Mouse (Mus musculus): Measurements from ENCODE around the gene Suv39h2. TPM values are rescaled to one million over a fixed set of nuclear protein-coding genes. Genes with fewer than 3 reads are reported as not detected.

Suv39h2 gene
- polyA plus RNA-seq, 1 experiment from 2014 or later: 21.4 TPM

GRCm38 (mm10) chr2:3437956-3438355, 36.9 kb downstream of the Suv39h2 start:
- no peaks in the 10 kb centered on the region for H3K4me1 ChIP-seq (ENCODE audit: control insufficient read depth, insufficient read depth, low read length)
- no peak overlapping the region for H3K4me3 ChIP-seq (ENCODE audit: low read depth, low read length)
- H3K9ac ChIP-seq (ENCODE audit: low read length): no peak overlapping the region
- H3K27me3 ChIP-seq (replicated peaks; ENCODE audit: control insufficient read depth, insufficient read depth, low read length): no peaks in the 10 kb centered on the region
- H3K27ac ChIP-seq (ENCODE audit: low read depth, low read length): no peak overlapping the region
- peaks cover 21% of the 10 kb centered on the region for H3K36me3 ChIP-seq (ENCODE audit: control insufficient read depth, insufficient read depth, low read length)
- 35% methylated on average over 7 of the region's 7 CpGs for WGBS
- no peaks in the 10 kb centered on the region for H3K9me3 ChIP-seq (replicated peaks; ENCODE audit: control insufficient read depth, low read length)
- DNase-seq (ENCODE audit: low spot score) (no peak), ATAC-seq (no peak)
- no peak overlapping the region for H3K4me2 ChIP-seq (ENCODE audit: low read length)

- Histone ChIP-seq H3K4me3 (ENCODE audit: low read depth, low read length) (no peak overlapping the region), H3K9me3 (replicated peaks; ENCODE audit: control insufficient read depth, low read length) (no peaks in the 10 kb centered on the region), H3K27ac (ENCODE audit: low read depth, low read length) (no peak overlapping the region), H3K4me2 (ENCODE audit: low read length) (no peak overlapping the region), H3K27me3 (replicated peaks; ENCODE audit: control insufficient read depth, insufficient read depth, low read length) (no peaks in the 10 kb centered on the region), H3K9ac (ENCODE audit: low read length) (no peak overlapping the region), H3K36me3 (ENCODE audit: control insufficient read depth, insufficient read depth, low read length) (peaks cover 9% of the 10 kb centered on the region), H3K4me1 (ENCODE audit: control insufficient read depth, insufficient read depth, low read length) (no peaks in the 10 kb centered on the region)
- no peak for ATAC-seq
- WGBS: 87% methylated on average over 6 of the region's 6 CpGs
- DNase-seq (ENCODE audit: low spot score): no peak
These were observed 39.3 kb downstream of the Suv39h2 start for GRCm38 (mm10) chr2:3435369-3436061.

GRCm38 (mm10) chr2:3430956-3431355, 43.9 kb downstream of the Suv39h2 start:
- DNase-seq (ENCODE audit: low spot score): no peak
- Histone ChIP-seq H3K4me2 (ENCODE audit: low read length) (no peak overlapping the region), H3K4me3 (ENCODE audit: low read depth, low read length) (no peak overlapping the region), H3K27ac (ENCODE audit: low read depth, low read length) (no peak overlapping the region), H3K9me3 (replicated peaks; ENCODE audit: control insufficient read depth, low read length) (no peaks in the 10 kb centered on the region), H3K36me3 (ENCODE audit: control insufficient read depth, insufficient read depth, low read length) (peaks cover 3% of the 10 kb centered on the region; the same call in 1 of the 2 replicates), H3K4me1 (ENCODE audit: control insufficient read depth, insufficient read depth, low read length) (no peaks in the 10 kb centered on the region), H3K9ac (ENCODE audit: low read length) (no peak overlapping the region), H3K27me3 (replicated peaks; ENCODE audit: control insufficient read depth, insufficient read depth, low read length) (no peaks in the 10 kb centered on the region)
- 93% methylated on average over 9 of the region's 9 CpGs for WGBS
- ATAC-seq: no peak

GRCm38 (mm10) chr2:3424579-3424910, 50.3 kb downstream of the Suv39h2 start:
- DNase-seq (ENCODE audit: low spot score) (peak; percentile 13), ATAC-seq (no peak)
- WGBS: 10% methylated on average over 9 of the region's 10 CpGs
- Histone ChIP-seq H3K36me3 (ENCODE audit: control insufficient read depth, insufficient read depth, low read length) (peaks cover 3% of the 10 kb centered on the region; the same call in 1 of the 2 replicates), H3K4me3 (ENCODE audit: low read depth, low read length) (peak overlapping the region; percentile 71), H3K27ac (ENCODE audit: low read depth, low read length) (no peak overlapping the region), H3K4me1 (ENCODE audit: control insufficient read depth, insufficient read depth, low read length) (peaks cover 8% of the 10 kb centered on the region), H3K4me2 (ENCODE audit: low read length) (peak overlapping the region; percentile 90), H3K9ac (ENCODE audit: low read length) (peak overlapping the region; percentile 67), H3K9me3 (replicated peaks; ENCODE audit: control insufficient read depth, low read length) (no peaks in the 10 kb centered on the region), H3K27me3 (replicated peaks; ENCODE audit: control insufficient read depth, insufficient read depth, low read length) (no peaks in the 10 kb centered on the region)

- H3K27me3 ChIP-seq (replicated peaks; ENCODE audit: control insufficient read depth, insufficient read depth, low read length): no peaks in the 10 kb centered on the region
- 1% methylated on average over 29 of the region's 29 CpGs for WGBS
- DNase-seq (ENCODE audit: low spot score) (peak; percentile 96), ATAC-seq (peak; percentile 99)
- no peak within 1 kb of the TSS for H3K27ac ChIP-seq (ENCODE audit: low read depth, low read length)
- H3K9me3 ChIP-seq (replicated peaks; ENCODE audit: control insufficient read depth, low read length): no peaks in the 10 kb centered on the region
- H3K9ac ChIP-seq (ENCODE audit: low read length): peak within 1 kb of the TSS; percentile 67
- H3K4me2 ChIP-seq (ENCODE audit: low read length): peak within 1 kb of the TSS; percentile 90
- H3K36me3 ChIP-seq (ENCODE audit: control insufficient read depth, insufficient read depth, low read length): peaks cover 3% of the 10 kb centered on the region; the same call in 1 of the 2 replicates
- H3K4me1 ChIP-seq (ENCODE audit: control insufficient read depth, insufficient read depth, low read length): peaks cover 8% of the 10 kb centered on the region
- H3K4me3 ChIP-seq (ENCODE audit: low read depth, low read length): peak within 1 kb of the TSS; percentile 71
These were observed 50.8 kb downstream of the Suv39h2 start, which contains the start of gene Dclre1c for GRCm38 (mm10) chr2:3423841-3424578. TSS of gene Dclre1c (plus strand) at chr2:3424131.

- H3K4me3 ChIP-seq (ENCODE audit: low read depth, low read length): 0 out of 2 replicates have a peak within 1 kb of the TSS, but pooled peaks have one; percentile 71
- WGBS: 66% methylated on average over 3 of the region's 3 CpGs
These were observed 52.3 kb downstream of the Suv39h2 start, which contains the start of gene Meig1 for GRCm38 (mm10) chr2:3422548-3422947. TSS of gene Meig1 (minus strand) at chr2:3422648.

GRCm38 (mm10) chr2:3420157-3420556, 54.7 kb downstream of the Suv39h2 start:
- H3K27ac ChIP-seq (ENCODE audit: low read depth, low read length): no peak overlapping the region
- DNase-seq (ENCODE audit: low spot score) (peak; percentile 16), ATAC-seq (no peak)
- H3K4me2 ChIP-seq (ENCODE audit: low read length): no peak overlapping the region
- 0 out of 2 replicates have a peak, but pooled peaks cover 5% of the 10 kb centered on the region for H3K27me3 ChIP-seq (replicated peaks; ENCODE audit: control insufficient read depth, insufficient read depth, low read length)
- no peaks in the 10 kb centered on the region for H3K9me3 ChIP-seq (replicated peaks; ENCODE audit: control insufficient read depth, low read length)
- no peak overlapping the region for H3K4me3 ChIP-seq (ENCODE audit: low read depth, low read length)
- no peaks in the 10 kb centered on the region for H3K36me3 ChIP-seq (ENCODE audit: control insufficient read depth, insufficient read depth, low read length)
- H3K9ac ChIP-seq (ENCODE audit: low read length): no peak overlapping the region
- peaks cover 8% of the 10 kb centered on the region for H3K4me1 ChIP-seq (ENCODE audit: control insufficient read depth, insufficient read depth, low read length)
- WGBS: 41% methylated on average over 4 of the region's 4 CpGs

More at GRCm38 (mm10) chr2:3422548-3422947, 52.3 kb downstream of the Suv39h2 start, which contains the start of gene Meig1:
- no peak for ATAC-seq
- no peaks in the 10 kb centered on the region for H3K27me3 ChIP-seq (replicated peaks; ENCODE audit: control insufficient read depth, insufficient read depth, low read length)
- DNase-seq (ENCODE audit: low spot score): no peak
- 0 out of 2 replicates have a peak, but pooled peaks cover 3% of the 10 kb centered on the region for H3K36me3 ChIP-seq (ENCODE audit: control insufficient read depth, insufficient read depth, low read length)
- no peak within 1 kb of the TSS for H3K4me2 ChIP-seq (ENCODE audit: low read length)
- H3K9me3 ChIP-seq (replicated peaks; ENCODE audit: control insufficient read depth, low read length): no peaks in the 10 kb centered on the region
- peaks cover 8% of the 10 kb centered on the region for H3K4me1 ChIP-seq (ENCODE audit: control insufficient read depth, insufficient read depth, low read length)
- H3K9ac ChIP-seq (ENCODE audit: low read length): no peak within 1 kb of the TSS
- H3K27ac ChIP-seq (ENCODE audit: low read depth, low read length): no peak within 1 kb of the TSS

- ATAC-seq (peak; percentile 94), DNase-seq (ENCODE audit: low spot score) (peak; percentile 96)
- Histone ChIP-seq H3K36me3 (ENCODE audit: control insufficient read depth, insufficient read depth, low read length) (no peaks in the 10 kb centered on the region), H3K9ac (ENCODE audit: low read length) (peak overlapping the region; percentile 53), H3K4me3 (ENCODE audit: low read depth, low read length) (peak overlapping the region; percentile 51), H3K27ac (ENCODE audit: low read depth, low read length) (no peak overlapping the region), H3K4me2 (ENCODE audit: low read length) (peak overlapping the region; percentile 68), H3K27me3 (replicated peaks; ENCODE audit: control insufficient read depth, insufficient read depth, low read length) (0 out of 2 replicates have a peak, but pooled peaks cover 5% of the 10 kb centered on the region), H3K4me1 (ENCODE audit: control insufficient read depth, insufficient read depth, low read length) (peaks cover 2% of the 10 kb centered on the region; the same call in 1 of the 2 replicates), H3K9me3 (replicated peaks; ENCODE audit: control insufficient read depth, low read length) (no peaks in the 10 kb centered on the region)
- 1% methylated on average over 38 of the region's 38 CpGs for WGBS
These were observed 55.9 kb downstream of the Suv39h2 start for GRCm38 (mm10) chr2:3418883-3419431.

Measured in forebrain, embryonic 14.5 days (tissue).